Mouse (Mus musculus): ENCODE results near the gene Msx2.
A peak's percentile ranks its signal among the peaks of the same experiment; 100 is the strongest.

The Msx2 gene

GRCm38 (mm10) chr13:53464441-53465001 lies 8.4 kb downstream of the Msx2 start:
- DNase-seq (ENCODE audit: low spot score) = no peak

DNA sequence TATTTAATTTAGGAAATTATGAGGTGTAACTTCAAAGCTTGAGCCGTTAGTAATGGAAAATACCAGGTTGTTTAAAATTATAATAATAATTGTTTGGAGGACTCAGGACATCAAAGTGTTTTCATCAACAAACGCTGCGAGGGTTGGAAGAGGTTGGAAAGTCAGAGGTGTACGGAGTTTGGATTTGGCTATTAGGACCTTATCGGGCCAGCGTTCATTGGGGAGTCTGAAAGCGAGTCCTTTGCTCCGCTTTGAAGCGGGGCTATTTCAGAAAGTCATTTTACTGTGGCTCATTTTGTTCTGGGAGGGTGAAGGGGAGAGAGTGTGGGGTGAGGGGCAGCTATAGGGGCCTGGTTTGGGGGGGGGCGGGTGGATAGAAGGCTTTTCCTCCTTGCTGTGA lies 8.9 kb downstream of the Msx2 start:
- DNase-seq (ENCODE audit: low spot score) = no peak

- DNase-seq (ENCODE audit: low spot score) = no peak
These were observed 9.8 kb downstream of the Msx2 start for GRCm38 (mm10) chr13:53463037-53463436.

GRCm38 (mm10) chr13:53462649-53462970 lies 10.3 kb downstream of the Msx2 start:
- DNase-seq (ENCODE audit: low spot score) = no peak

DNA sequence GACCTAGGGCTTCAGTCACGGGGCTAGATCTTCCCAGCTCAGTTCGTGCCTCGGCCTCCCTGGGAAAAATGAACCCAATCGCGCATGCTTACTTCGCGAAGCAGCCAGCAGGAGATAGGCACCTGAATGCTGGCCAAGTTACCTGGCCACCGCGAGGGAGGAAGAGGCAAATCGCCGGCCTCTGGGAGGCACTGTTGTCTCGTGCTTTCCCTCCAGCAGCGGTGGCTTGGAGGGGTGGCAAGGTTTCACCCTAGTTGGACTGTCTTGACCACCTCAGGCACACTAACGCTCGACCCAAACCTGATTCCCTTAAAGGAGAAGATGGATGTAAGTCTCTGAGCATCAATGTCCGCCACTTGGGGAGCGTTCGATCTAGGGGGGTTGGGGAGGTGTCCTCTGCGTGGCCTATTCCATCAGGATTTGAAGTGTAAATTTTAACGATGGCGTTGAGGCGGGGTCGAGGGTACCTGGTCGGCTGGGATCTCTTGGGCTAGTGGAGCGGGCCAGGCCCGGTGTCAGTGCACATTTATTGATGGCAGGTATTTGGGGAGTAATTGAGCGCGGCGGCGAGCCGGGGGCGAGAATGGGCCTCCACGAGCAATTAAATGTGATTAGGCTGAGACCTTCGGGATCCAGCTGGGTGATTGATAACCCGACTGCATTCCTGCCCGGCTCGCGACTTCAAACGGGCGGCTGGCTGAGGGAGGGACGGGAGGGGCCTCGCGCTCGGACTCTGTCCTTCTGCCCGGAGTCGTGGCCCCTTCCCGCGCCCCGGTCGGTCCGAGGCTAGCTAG lies 10.8 kb downstream of the Msx2 start:
- no peak for DNase-seq (ENCODE audit: low spot score)

DNA sequence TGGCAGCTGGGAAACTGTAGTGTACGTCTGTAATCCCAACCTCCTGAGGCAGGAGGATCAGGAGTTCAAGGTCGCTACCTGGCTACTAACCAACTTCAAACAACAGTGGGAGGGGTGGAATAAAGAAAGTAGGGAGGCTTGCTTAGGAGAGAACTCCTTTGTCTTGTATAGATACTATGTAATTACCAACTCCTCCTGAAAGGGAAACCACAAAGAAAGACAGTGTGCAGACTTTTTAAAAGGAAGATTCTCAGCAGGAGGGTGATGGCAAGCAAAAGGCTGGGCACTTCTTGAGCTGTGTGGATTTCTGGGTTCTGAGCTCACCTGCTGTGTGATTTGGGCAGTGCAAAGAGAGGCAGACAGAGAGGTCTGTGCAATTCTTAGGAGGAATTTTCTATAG lies 11.5 kb downstream of the Msx2 start:
- DNase-seq (ENCODE audit: low spot score) = no peak

DNA sequence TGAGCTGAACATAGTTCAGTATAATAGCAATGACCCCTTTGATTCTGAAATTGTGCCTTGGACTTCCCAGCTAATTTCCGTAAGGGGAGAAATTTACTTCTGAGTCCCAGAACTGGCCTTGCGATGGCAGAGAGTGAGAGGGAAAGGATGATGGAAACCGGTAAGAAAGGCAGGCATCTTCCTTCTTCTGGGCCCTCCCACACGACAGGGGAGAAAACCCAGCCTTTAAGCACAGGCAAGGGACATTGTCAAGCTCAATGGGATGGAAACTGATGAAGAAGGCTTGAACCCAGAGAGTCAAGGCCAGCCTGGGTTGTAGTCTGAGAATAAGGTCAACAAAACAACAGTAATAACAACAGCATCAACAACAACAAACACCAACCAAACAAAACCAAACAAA lies 14.1 kb downstream of the Msx2 start:
- no peak for DNase-seq (ENCODE audit: low spot score)

DNA sequence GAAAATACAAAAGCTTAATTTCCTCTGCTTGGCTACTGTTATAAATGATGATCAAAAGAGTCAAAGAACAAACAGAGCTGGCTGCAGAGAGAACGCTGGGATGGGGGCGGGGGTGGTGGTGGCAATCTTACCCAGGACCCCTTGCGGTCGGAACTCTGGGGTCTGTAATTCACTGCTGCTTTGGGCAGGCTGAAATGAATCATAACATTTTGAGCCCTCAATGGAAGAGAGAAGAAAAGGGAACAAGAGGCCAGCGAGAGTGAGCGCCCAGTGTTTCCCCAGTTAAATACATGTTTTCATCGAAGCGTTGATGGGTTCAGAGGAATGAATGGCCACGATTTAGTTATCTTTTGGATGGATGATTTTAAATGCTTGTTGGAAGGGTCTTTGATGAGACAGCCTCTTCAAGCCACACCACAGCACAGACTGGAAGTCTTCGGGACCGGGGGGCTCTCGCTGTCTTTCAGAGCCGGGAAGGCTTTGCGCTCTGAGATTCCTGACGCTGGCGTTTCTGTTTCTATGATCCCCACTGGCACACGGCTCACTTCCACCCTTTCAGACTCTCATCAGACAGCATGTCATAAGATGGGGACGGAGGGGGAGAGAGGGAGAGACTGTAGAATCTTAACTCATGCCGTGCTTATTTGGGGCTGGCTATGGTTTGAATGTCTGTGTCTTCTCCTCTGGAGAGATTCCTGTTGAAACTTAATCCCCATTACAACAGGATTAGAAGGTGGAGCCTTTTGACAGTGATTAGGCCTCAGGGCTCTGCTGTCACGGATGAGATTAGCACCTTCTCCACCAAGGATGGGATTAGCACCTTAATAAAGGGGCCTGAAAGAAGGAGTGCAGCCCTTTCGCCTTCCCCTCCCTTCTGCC lies 17.8 kb downstream of the Msx2 start:
- no peak for DNase-seq (ENCODE audit: low spot score)

- DNase-seq (ENCODE audit: low spot score) = no peak
These were observed 18.9 kb downstream of the Msx2 start for GRCm38 (mm10) chr13:53453927-53454326.

- DNase-seq (ENCODE audit: low spot score) = no peak
These were observed 25.3 kb downstream of the Msx2 start for GRCm38 (mm10) chr13:53447609-53448008.

DNA sequence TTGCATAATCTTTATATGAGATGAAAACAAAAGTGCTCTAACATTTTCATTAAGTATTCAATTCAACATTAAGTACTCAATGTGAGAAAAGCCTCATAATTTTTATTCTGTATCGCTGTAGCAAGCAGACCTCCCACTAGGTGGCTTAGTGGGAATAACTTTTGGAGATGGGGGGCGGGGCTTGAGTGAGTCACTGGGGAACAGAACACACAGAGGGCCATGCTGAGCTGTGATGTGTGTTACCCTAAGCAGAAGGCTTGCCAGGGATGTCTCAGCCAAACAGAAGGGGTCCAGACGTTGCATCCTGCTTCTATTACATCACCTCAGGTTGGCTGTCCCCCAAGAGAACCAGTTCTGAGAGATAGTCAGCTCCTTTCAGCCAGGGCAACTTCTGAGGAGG lies 29.3 kb downstream of the Msx2 start:
- DNase-seq (ENCODE audit: low spot score) = peak; percentile 40

DNA sequence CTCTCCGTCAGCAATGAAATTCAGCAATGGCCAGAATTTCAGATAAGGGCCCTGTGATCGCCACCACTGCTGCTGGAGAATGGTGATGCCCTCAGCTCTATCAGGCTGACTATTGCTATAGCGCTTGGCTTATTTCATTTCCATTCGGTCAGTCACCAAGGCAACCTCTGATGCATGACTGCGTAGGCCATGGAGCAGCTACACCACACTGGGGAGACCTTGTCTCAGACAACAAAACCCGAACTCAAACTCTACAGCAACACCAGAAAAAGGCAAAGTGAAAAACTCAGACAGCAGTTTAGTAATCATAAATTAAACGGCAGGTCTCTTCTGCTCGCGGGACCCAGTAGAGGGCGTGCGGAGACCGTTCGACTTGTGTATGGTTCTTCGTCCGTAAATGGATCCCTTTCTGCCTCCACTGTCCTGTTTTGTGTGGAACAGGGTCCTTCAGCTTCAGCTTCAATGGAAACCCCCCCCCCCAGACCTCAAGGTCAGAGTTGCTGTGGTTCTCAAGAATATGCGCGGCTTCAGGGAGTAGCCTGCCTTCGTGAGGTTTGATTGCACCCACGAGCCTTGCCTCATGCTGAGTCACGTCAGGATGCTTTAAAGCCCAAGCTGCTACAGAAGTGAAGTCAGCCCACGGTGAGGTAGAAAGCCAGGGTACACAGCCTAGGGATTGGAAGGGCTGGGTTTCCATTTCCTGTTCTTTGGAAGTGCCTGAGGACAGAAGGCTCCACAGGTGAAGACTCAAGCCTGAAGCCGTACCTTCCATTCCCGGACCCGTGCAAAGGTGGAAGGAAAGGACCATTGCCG lies 30.5 kb downstream of the Msx2 start:
- DNase-seq (ENCODE audit: low spot score) = no peak

DNA sequence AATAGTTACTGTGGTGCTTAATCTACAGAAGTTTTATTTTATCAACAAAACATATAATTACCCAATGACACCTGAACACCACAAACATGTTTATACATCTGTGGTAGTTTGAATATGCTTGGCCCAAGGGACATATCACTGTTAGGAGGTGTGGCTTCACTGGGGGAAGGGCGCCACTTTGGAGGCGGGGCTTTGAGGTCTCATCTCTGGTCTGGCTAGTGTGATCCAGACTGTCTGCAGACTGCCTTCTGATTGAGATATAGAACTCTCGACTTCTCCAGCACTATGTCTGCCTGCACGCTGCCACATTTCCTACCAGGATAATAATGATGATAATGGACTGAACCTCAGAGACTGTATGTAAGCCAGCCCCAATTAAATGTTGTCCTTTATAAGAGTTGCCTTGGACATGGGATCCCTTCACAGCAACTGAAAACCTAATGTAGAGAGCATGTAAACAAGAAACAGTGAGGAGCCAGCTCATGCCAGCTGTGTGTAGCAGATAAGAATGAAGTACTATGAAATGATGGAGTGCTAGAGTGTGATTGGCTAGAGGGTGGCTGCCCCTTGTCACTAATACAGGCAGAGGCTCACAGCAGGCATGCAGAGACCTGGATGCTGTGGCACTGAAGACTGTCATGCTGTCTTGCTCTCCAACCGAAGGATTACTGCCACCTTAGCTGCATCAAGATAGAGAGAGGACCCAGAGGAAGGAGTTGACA lies 31.4 kb downstream of the Msx2 start:
- no peak for DNase-seq (ENCODE audit: low spot score)

DNA sequence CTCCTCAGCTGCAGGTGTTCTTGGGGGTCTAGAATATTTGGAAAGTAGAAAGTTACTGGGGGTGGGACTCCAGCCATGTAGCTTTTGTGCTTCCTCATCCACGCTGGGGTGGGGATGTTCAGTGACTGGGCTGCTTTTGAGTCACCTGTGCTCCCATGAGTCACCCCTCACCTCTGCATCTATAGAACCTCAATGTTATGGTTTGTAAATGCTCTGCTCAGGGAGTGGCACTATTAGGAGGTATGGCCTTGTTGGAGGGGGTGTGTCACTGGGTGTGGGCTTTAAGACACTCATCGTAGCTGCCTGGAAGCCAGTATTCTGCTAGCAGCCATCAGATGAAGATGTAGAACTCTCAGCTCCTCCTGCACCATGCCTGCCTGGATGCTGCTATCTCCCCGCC lies 32.9 kb downstream of the Msx2 start:
- DNase-seq (ENCODE audit: low spot score) = no peak

- peak; percentile 79 for DNase-seq (ENCODE audit: low spot score)
These were observed 46.4 kb downstream of the Msx2 start for GRCm38 (mm10) chr13:53426507-53426906.

GRCm38 (mm10) chr13:53421189-53421588 lies 51.7 kb downstream of the Msx2 start:
- no peak for DNase-seq (ENCODE audit: low spot score)

- DNase-seq (ENCODE audit: low spot score) = no peak
These were observed 52.1 kb downstream of the Msx2 start for GRCm38 (mm10) chr13:53420741-53421140.

DNA sequence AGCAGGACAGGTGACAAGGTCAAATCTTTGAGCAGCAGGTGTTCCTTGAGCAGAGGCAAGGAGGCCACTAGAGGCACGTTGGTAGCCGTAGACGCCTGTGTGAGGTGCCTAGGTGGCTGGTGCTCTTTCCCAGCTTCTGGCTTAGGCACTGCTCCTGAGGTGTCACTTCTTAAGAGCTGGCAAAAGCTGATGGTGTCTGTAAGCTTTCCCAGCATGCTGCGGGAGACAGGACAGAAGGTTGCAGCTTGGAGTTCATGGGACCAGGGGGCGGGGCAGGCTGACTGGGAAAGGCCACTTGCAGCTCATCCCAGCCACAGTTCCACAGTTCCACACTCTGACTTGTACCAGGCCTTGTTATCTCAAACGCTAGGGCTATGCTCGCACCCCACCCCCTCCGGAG lies 53.2 kb downstream of the Msx2 start:
- no peak for DNase-seq (ENCODE audit: low spot score)

- DNase-seq (ENCODE audit: low spot score) = no peak
These were observed 55.2 kb downstream of the Msx2 start for GRCm38 (mm10) chr13:53417701-53418100.

All from layer of hippocampus, adult 9-10 months (tissue).